Mouse (Mus musculus) heart, postnatal 0 days (tissue): ENCODE data around the gene Cobll1. TPM values are rescaled to one million over a fixed set of nuclear protein-coding genes. Genes with fewer than 3 reads are reported as not detected.

Source experiments
- ATAC-seq: fragments of 200-750 bp; cut with Nextera tagmentation; 2 replicates; pipeline ENCODE4 v1.8.0; 2017; ENCODE audit warnings: low read depth, moderate number of reproducible peaks, moderate library complexity; ENCODE audit not compliant: insufficient read depth
- DNase-seq: peaks from one replicate; pipeline ENCODE4 v3.0.0-alpha.2; 2016; ENCODE audit warnings: low spot score
- H3K27ac ChIP-seq: fragments of 300-500 bp; sonication (generic); 2 replicates; pipeline ENCODE4 v1.5.1; 2014; ENCODE audit warnings: low read depth, mild to moderate bottlenecking
- H3K27me3 ChIP-seq: fragments of 300-500 bp; sonication (generic); 2 replicates; pipeline ENCODE4 v1.6.1; 2014; ENCODE audit warnings: low read length, mixed read lengths; ENCODE audit not compliant: control insufficient read depth, insufficient read depth
- H3K36me3 ChIP-seq: fragments of 300-500 bp; sonication (generic); replicated peaks from 2 replicates; pipeline ENCODE4 v1.6.1; 2014; ENCODE audit warnings: low read length, mixed read lengths; ENCODE audit not compliant: control insufficient read depth, insufficient read depth
- H3K4me1 ChIP-seq: fragments of 300-500 bp; sonication (generic); 2 replicates; pipeline ENCODE4 v1.6.1; 2014; ENCODE audit warnings: antibody characterized with exemption; ENCODE audit not compliant: control insufficient read depth, insufficient read depth
- H3K4me2 ChIP-seq: fragments of 300-500 bp; sonication (generic); 2 replicates; pipeline ENCODE4 v1.6.1; 2014; ENCODE audit warnings: low read depth, mild to moderate bottlenecking, low read length, moderate library complexity
- H3K4me3 ChIP-seq: fragments of 300-500 bp; sonication (generic); 2 replicates; pipeline ENCODE4 v1.5.1; 2014; ENCODE audit warnings: low read depth, low read length
- H3K9ac ChIP-seq: fragments of 300-500 bp; sonication (generic); replicated peaks from 2 replicates; pipeline ENCODE4 v1.6.1; 2014; ENCODE audit warnings: low read depth, low read length, mixed read lengths
- H3K9me3 ChIP-seq: fragments of 300-500 bp; sonication (generic); replicated peaks from 2 replicates; pipeline ENCODE4 v1.6.1; 2016; ENCODE audit warnings: low read length; ENCODE audit not compliant: control insufficient read depth
- CTCF ChIP-seq: IDR thresholded peaks from 2 replicates; pipeline ENCODE4 v1.5.1; 2016; ENCODE audit warnings: antibody characterized with exemption, control low read depth, low read depth
- EP300 ChIP-seq: IDR thresholded peaks from 2 replicates; pipeline ENCODE4 v1.6.1; 2016; ENCODE audit warnings: antibody characterized with exemption, low read depth
- WGBS: fragments of 180-500 bp; shearing (Covaris S2); extraction: QIAGEN DNeasy Blood & Tissue Kit; methylation state at CpG from one replicate; pipeline ENCODE4 v1.1.7; 2014; 5-methylcytosine and 5-hydroxymethylcytosine counted together
- polyA plus RNA-seq: library from polyadenylated mRNA; unstranded; fragments of >200 nt; fragmentation: Nextera tagmentation; extraction: Ambion mirVana; gene quantifications from 2 replicates; pipeline ENCODE4 v1.2.1, GENCODE M21; 2015
- total RNA-seq: library from RNA; depleted of rRNA; stranded (reverse); fragments of >200 nt; gene quantifications from 2 replicates; pipeline ENCODE4 v1.2.3, GENCODE M21; 2014; ENCODE audit warnings: low replicate concordance

Cobll1 gene
- total and polyA plus RNA-seq, 2 experiments from 2014 or later, result 8.6 to 11.0 TPM

DNA sequence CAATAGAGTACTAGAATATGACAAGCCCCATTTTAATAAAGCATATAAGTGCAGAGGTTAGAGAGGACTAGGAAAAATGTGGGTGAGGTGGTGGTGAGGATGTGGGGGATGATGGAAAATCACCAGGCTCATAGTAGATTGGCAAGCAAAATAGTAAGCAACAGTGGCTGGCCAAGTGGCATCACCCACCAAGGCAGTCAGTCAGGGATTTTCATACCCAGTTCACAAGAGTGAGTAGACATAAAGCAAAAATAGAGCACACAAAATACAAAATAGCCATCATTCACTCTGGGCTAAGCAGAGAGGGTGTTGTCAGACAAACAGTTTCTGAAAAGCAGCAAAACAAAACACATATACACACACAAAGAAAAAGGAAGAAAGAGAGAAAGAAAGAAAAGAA, 51.6 kb downstream of the Cobll1 start:
- Histone ChIP-seq H3K4me3 (no peak overlapping the region), H3K4me1 (peaks cover 44% of the 10 kb centered on the region), H3K36me3 (no peaks in the 10 kb centered on the region), H3K9ac (no peak overlapping the region), H3K4me2 (no peak overlapping the region), H3K9me3 (no peaks in the 10 kb centered on the region), H3K27me3 (no peaks in the 10 kb centered on the region), H3K27ac (no peak overlapping the region)
- TF ChIP-seq CTCF (no peak), EP300 (no peak)
- ATAC-seq (no peak), DNase-seq (no peak)

DNA sequence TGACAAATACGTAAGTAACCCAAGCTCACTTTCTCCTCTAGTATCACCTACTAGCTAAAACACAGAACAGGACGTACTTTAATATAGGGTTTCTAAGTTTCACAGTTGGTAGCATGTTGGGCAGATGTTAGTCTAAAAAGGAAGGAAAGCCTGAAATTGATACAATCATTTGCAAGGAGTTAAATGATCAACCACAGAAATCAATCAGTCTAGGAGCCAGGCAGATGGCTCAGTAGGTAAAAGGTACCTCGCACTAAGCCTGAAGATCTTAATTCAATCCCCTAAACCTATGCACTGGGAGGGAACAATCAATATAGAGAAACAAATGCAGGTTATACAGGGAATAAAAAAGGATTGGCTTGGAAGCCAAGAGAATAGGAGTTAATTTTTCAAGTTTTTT, 52.0 kb downstream of the Cobll1 start:
- H3K4me1 ChIP-seq, result peaks cover 39% of the 10 kb centered on the region
- no peak for TF ChIP-seq EP300
- H3K27ac ChIP-seq, result no peak overlapping the region
- no peaks in the 10 kb centered on the region for H3K9me3 ChIP-seq
- no peak overlapping the region for H3K4me3 ChIP-seq
- no peaks in the 10 kb centered on the region for H3K36me3 ChIP-seq
- no peak for ATAC-seq
- no peak overlapping the region for H3K4me2 ChIP-seq
- no peaks in the 10 kb centered on the region for H3K27me3 ChIP-seq
- H3K9ac ChIP-seq, result no peak overlapping the region
- 98% methylated on average over 3 of the region's 3 CpGs for WGBS
- no peak for DNase-seq

GRCm38 (mm10) chr2:65182747-65183146, 56.5 kb downstream of the Cobll1 start:
- H3K36me3 ChIP-seq, result no peaks in the 10 kb centered on the region
- H3K9me3 ChIP-seq, result no peaks in the 10 kb centered on the region
- TF ChIP-seq EP300 (no peak), CTCF (no peak)
- peak; percentile 59 for DNase-seq
- H3K9ac ChIP-seq, result no peak overlapping the region
- H3K4me1 ChIP-seq, result peaks cover 15% of the 10 kb centered on the region
- H3K27ac ChIP-seq, result peak overlapping the region; percentile 61; the same call in 1 of the 2 replicates
- no peak overlapping the region for H3K4me3 ChIP-seq
- peak; percentile 34 for ATAC-seq
- no peaks in the 10 kb centered on the region for H3K27me3 ChIP-seq
- whole genome bisulfite sequencing, result 49% methylated on average over 2 of the region's 2 CpGs
- H3K4me2 ChIP-seq, result no peak overlapping the region

GRCm38 (mm10) chr2:65181736-65182135, 57.5 kb downstream of the Cobll1 start:
- peaks cover 11% of the 10 kb centered on the region; the same call in 1 of the 2 replicates for H3K4me1 ChIP-seq
- no peak overlapping the region for H3K4me3 ChIP-seq
- ATAC-seq, result no peak
- no peak for DNase-seq
- 79% methylated on average over 8 of the region's 8 CpGs for WGBS
- no peak overlapping the region for H3K4me2 ChIP-seq
- no peaks in the 10 kb centered on the region for H3K9me3 ChIP-seq
- H3K27me3 ChIP-seq, result no peaks in the 10 kb centered on the region
- TF ChIP-seq EP300 (no peak), CTCF (no peak)
- peak overlapping the region; percentile 61; the same call in 1 of the 2 replicates for H3K27ac ChIP-seq
- H3K36me3 ChIP-seq, result no peaks in the 10 kb centered on the region
- H3K9ac ChIP-seq, result no peak overlapping the region

DNA sequence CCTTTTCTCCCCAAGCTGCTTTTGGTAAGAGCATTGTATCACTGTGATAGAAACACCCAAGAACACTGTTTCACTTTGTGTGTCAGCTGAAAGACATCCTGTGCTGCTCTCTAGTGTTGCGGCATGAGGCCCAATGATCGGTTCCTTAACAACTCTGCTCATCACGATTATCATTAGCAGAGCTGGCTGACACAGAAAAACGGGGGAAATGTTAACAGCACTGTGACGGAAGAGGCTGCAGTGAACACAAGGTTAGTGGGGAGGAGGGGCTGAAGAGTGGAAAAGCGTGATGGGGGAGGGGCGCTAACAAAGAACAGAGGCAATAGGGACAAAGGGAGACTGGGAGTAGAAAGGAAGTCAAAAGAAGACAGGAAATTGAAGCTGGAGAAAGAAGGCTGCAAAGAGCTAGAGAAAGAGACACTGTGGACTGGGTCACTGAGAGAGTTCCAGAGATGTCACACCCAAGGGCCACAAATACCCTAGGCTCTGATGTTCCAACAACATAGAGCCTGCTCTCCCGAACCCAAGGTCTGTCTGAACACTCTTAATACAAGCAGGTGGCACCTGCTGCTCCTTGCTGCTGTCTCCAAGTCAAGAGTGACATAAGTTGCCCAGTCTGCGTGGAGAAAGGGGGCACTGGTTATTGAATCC, 58.0 kb downstream of the Cobll1 start:
- Histone ChIP-seq H3K9me3 (no peaks in the 10 kb centered on the region), H3K27ac (peak overlapping the region; percentile 31), H3K27me3 (no peaks in the 10 kb centered on the region), H3K9ac (no peak overlapping the region), H3K4me3 (peak overlapping the region; percentile 20; the same call in 1 of the 2 replicates), H3K4me1 (peaks cover 11% of the 10 kb centered on the region; the same call in 1 of the 2 replicates), H3K36me3 (no peaks in the 10 kb centered on the region), H3K4me2 (peak overlapping the region; percentile 30; the same call in 1 of the 2 replicates)
- 20% methylated on average over 9 of the region's 9 CpGs for WGBS
- no peak for TF ChIP-seq EP300
- no peak for TF ChIP-seq CTCF
- ATAC-seq, result no peak; the same call in 1 of the 2 replicates
- DNase-seq, result no peak

GRCm38 (mm10) chr2:65175645-65176044, 63.6 kb downstream of the Cobll1 start:
- 0 out of 2 replicates have a peak, but pooled peaks cover under 1% of the 10 kb centered on the region for H3K4me1 ChIP-seq
- no peak overlapping the region for H3K9ac ChIP-seq

More at GRCm38 (mm10) chr2:65175645-65176044, 63.6 kb downstream of the Cobll1 start:
- H3K4me3 ChIP-seq, result no peak overlapping the region
- no peaks in the 10 kb centered on the region for H3K36me3 ChIP-seq
- H3K4me2 ChIP-seq, result no peak overlapping the region
- WGBS, result 72% methylated on average over 5 of the region's 5 CpGs
- no peak for TF ChIP-seq CTCF
- TF ChIP-seq EP300, result no peak
- ATAC-seq (no peak), DNase-seq (no peak)
- H3K9me3 ChIP-seq, result no peaks in the 10 kb centered on the region
- no peaks in the 10 kb centered on the region for H3K27me3 ChIP-seq
- no peak overlapping the region for H3K27ac ChIP-seq
